Mouse (Mus musculus) layer of hippocampus, adult 8-10 months (tissue): ENCODE results near the gene Prrt2. TPM values are rescaled to one million over a fixed set of nuclear protein-coding genes. Genes with fewer than 3 reads are reported as not detected.

Experiments
- DNase-seq, 2 experiments: peaks; one replicate each; pipeline ENCODE4 v3.0.0; 2022; ENCODE audit warnings: low spot score in 2 of 2
- total RNA-seq, 4 experiments: library from RNA; stranded (reverse); gene quantifications; 2 replicates each; pipeline ENCODE4 v1.2.4; 2022

Prrt2 gene
- total RNA-seq, result 100 to 1,000 TPM; 208 to 223 (median 215) TPM

DNA sequence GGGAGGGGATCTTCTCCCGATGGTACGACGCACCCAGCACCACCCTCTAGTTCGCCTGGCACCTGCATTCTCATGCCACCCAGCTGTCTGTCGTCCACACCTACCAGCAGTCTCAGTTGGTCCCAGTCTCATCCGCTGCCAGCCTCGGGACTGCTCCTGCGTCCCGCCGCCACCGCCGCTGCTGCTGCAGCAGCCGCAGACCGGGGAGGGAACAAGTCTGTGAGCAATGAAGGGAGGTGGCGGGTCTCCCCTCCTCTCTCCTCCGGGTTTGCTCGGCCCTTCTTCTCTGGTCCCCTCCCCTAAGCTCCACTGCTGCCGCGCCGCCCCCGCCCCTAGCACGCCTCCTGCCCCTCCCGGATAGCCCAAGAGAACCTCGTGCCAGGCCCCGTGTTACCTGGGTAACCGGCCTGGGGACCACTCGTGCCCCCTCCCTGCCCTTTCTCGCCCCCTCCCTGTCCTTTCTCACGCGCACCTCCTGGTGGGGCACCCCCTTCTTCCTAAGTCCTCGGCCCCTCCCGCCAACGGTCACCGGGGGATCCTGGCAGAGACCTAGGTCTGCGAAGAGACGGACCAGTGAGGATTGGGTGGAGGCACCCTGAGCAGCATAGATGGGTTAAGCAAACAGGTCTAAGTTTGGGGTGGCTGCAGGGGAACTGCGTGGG, at the start of gene Prrt2, which contains the start of gene Gm42742:
Gene Prrt2 (minus strand): TSS at position 311 of the 662 bp plus-strand sequence.
Gene Gm42742 (minus strand): TSS at position 197 of the 662 bp plus-strand sequence.
- peak in 1 of 2 experiments; percentile 59 for DNase-seq

DNA sequence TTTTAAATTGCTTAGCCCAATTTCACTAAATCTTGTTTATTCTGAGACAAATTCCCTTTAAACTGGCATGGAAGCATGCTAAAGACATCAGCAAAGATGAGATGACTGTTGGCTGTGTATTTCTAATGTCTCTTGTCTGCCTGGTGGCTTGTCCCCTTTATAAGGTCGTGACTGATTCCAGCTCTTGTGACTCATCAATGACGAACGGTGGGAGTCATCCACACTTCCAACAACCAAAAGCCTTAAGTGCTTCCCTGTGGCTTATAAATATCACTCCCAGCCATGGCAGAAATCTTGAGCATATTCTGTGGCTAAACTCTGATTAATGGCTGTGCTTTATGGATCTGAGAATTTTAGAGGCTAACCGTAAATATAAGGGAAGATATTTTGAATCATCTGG, 45.3 kb upstream of the Prrt2 start:
- DNase-seq, result no peak

DNA sequence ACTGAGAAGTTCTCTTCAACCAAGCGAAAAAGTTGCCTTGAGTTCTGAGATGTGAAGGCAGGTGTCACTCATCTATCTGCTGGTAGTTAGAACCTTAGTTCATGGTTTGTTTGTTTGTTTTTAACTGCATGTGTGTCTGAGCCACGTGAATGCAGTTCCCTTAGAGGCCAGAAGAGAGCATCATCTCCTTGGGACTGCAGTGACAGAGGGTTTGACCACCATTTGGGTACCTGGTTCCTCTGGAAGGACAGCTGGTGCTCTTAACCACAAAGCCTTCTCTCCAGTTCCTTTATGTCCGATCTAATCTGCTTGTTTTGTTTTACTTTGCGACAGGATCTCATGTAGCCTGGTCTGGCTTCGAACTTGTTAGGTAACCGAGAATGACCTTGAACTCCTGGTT, 44.5 kb upstream of the Prrt2 start:
- DNase-seq, result no peak

DNA sequence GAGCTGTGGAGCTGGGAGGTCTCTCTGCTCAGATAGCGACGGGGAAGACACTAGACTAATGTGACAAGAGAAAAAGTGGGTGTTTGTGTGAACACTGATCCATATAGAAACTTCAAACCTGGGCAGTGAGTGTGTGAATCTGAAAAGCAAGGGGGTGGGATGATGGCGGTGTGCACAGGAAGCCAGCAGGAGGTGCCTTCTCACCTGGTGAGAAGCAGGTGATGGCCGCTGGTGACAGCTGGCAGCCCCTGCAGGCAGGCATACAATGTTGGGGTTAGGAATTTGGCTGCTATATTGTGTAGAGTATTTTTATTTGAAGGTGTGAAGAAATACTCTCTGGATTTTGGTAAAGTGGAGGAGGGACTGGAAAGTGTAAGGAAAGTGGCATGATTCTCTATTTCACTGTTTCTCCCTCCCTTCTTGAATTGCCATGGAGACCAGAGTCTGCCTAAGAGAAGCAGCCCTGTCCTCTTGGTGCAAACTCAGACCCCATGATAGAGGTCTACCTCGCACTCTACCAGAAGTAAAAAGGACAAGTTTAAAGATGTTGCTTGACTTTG, 34.1 kb upstream of the Prrt2 start:
- DNase-seq, result no peak

DNA sequence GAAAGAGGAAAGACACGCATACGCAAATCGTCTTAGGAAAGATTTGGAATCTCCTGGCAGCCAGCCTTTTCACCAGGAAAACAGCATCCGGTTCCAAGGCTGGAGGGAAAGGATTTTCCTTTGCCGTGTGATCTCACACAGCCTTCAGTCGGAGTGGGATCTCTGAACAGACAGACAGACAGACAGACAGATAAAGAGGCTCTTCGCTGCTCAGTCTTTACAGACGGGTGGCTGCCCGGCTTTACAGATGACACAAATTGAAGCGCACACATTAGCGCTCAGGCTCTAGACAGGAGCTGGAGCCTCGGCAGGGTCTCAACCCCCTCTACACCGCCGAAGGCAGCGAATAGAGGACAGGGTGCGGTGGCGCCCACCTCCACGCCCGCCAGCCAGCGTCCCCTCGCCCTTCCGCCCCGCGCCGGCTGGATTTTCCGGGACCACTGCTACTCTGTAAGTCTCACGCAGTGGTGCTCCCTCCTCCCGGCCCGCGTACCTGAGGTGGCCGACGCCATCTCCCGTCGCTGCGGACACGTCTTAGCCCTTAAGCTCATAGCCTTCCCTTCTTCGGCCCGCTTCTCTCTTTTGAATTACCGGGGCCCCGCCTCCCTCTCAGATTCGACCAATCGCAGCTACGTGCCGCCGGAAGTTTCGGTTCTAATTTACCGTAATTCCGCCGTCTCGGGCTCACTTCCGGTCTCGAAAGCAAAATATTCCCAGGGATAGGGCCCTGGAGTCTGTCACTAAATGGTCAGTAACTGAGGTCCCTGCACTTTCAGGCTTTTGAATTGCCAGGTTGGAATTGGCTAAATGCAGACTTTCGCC, 21.1 kb upstream of the Prrt2 start, which contains the start of gene Kif22:
Gene Kif22 (minus strand): TSS at position 621 of the 822 bp plus-strand sequence.
- peak; percentile 78 to 88 for DNase-seq

DNA sequence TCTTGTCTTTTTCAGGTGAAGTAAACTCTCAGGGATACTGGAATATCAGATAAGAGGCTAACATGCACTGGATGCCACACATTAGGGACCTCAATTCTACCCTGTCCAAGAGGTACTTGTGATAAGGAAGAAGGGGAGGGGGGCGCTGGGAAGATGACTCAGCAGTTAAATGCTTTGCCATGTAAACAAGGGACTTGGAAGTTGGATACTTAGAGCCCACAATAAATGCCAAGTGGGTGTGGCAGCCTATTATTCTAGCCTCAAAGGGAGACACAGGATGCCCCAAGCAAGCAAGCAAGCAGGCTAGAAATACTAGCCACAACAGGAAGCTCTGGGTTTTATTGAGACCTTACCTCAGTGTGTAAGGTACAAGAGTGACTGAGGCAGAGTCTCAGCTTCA, 10.2 kb upstream of the Prrt2 start:
- no peak for DNase-seq

DNA sequence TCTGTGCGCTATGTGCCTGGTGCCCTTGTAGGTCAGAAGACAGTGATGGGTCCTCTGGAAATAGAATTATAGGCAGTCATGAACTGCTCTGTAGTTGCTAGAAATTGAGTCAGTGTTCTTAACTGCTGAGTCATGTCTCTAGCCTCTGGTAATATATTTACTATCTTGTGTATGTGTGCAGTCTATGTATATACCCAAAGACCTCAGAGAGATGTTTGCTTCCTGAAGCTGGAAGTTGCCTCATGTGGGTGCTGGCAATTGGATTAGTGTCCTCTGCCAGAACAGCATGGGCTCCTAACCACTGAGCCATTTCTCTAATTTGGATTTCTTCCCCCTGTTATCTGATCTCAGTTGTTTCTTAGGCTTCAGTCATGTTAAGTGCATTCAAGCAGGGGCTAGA, 9.2 kb upstream of the Prrt2 start:
- DNase-seq, result no peak

DNA sequence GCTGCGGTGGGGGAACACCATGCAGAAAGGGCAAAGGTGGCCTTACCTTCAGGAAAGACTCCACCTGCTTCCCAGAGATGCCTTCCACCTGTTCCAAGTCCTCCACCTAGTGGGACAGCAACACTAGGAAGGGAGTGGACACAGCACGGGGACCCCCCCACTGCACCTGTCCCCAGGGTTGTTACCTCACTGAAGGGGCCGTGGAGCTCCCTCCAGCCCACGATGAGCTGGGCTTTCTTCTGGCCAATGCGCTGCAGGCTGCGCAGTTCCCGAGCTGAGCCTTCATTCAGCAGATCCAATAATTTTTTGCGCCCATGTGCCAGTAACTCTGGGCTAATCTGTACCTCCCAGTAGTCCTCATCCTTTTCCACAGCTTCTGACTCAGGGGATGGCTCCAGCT, 6.9 kb upstream of the Prrt2 start:
- DNase-seq, result no peak

DNA sequence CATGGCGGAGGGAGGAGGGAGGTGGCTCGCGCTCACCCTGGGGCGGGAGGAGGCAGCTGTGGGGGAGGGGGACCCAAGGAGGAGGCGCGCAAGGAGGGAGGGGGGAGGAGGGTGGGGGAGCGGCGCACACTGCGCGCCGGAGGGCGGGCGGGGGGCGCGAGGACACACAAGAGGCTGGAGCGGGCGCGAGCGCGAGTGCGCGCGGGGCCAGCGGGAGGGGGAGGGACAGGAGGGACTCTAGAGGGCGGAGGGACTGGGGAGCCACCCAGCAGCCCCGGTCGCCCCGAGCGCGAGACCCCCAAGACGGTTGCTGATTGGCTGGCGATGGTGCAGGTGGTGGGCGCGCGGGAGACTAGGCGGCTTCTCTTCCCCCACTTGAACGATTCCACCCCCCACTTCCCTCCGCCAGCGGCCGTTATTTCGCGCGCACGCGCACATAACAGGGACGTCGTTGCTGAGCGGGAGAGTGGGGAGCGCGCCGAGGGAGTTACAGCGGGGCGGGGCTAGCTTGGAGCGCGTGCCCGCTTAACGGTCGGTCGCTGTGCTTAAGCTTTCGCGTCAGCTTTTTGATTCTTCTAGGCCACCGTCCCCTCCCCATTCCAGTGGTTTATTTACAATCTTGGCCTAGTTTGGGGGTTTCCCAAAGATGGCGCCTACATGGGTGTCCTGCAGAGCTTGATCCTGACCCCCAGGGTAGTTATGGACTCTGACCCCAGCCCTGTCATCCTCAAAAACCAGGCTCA, 6.1 kb upstream of the Prrt2 start, which contains the start of gene Maz:
Gene Maz (minus strand): TSS at position 54 of the 743 bp plus-strand sequence.
- DNase-seq, result peak; percentile 99

DNA sequence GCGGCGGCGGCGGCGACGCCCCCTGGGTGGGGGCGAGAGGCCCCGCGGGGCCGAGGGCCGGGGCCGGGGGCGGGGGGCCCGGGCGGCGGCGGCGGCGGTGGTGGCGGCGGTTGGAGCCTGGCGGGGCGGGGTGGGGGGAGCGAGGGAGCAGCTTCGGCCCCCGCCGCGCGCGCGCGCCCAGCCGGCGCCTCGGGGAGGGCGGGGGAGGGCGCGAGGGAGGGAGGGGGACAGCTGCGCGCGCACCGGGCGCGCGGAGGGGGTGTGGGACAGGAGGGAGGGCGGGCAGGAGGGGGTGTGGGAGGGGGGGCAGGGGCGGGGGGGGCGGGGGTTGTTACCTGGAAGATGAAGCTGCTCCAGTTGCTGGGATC, 5.6 kb upstream of the Prrt2 start:
- DNase-seq, result no peak

DNA sequence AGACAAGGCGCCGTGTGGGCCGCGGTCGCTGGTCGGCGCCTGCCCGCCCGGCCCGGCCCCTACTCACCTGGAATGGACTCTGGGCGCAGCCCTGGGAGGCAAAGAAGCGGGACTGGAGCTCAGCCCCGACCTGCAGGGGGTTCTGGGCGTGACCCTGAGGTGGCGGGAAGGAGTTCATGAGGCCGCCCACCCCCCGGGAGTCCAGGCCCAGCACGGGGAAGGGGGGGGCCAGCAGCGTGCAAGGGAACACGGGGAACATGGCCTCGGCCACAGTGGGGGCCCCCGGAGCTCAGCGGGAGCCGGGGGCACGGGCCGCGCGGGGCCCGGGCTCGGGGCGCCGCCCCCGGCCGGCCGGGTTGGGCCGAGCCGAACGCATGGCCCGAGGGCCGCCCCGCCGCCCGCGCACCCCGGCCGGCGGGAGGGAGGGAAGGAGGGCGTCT, 5.2 kb upstream of the Prrt2 start:
- no peak for DNase-seq

DNA sequence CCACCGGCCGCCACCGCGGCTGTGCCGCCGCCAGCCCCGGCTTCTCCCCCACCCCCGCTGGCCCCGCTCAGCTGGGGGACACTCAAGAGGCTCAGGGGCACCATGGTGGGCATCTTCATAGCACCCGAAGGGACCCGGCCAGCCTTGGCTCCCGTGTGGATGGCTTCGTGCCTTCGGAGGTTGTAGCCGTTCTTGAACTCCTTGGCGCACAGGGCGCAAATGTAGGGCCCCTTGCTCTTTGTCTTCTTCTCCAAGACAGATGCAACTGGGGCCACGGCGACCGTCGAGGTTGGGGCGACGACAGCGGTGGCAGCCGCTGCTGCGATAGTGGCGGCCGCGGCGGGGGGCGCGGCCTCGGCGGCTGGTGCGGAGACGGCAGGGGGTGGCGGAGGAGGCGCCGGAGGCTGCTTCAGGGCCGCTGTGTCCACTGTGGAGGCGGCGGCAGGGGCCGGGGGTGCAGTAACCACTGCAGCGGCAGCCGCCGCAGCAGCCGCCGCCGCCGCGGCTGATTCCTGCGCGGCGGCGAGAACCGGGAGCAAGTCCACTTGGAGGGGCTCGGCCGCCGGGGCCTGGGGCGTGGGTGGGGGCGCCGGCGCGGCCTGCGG, 4.6 kb upstream of the Prrt2 start:
- DNase-seq, result no peak

DNA sequence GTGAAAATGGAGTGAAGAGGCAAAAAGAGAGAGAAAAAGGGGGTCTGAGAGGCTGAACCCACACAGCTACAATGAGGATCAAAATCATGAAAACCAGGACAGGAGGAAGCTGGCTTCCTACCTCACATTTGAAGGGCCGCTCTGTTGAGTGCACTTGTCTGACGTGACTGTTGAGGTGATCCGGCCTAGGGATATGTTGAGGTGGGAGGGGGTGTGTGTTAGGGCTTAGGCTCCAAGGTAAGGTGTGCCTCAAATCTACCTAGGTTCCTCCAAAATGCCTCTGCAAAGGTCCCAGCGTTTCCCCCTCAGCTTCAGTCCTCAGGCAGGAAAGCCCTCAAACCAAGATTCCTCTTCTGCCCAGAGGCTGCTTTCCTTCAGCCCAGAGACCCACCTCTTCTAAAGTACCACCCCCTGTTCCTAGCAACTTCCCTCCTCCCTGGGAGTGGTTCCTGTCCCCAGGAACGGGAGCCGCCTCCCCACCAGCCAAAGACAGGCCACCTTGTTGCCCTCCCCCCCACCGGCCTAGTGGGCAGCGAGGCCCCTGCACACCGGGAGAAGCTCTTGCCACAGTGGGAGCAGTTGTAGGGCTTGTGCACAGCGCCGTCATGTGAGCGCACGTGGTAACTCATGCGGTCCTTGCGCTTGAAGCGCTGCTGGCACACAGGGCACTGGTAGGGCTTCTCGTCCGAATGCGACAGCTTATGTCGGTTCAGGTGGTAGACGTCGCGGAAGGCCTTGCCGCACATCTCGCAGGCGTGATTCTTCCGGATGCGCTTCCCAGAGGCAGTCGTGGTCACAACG, 3.9 kb upstream of the Prrt2 start:
- peak; percentile 78 to 84 for DNase-seq

DNA sequence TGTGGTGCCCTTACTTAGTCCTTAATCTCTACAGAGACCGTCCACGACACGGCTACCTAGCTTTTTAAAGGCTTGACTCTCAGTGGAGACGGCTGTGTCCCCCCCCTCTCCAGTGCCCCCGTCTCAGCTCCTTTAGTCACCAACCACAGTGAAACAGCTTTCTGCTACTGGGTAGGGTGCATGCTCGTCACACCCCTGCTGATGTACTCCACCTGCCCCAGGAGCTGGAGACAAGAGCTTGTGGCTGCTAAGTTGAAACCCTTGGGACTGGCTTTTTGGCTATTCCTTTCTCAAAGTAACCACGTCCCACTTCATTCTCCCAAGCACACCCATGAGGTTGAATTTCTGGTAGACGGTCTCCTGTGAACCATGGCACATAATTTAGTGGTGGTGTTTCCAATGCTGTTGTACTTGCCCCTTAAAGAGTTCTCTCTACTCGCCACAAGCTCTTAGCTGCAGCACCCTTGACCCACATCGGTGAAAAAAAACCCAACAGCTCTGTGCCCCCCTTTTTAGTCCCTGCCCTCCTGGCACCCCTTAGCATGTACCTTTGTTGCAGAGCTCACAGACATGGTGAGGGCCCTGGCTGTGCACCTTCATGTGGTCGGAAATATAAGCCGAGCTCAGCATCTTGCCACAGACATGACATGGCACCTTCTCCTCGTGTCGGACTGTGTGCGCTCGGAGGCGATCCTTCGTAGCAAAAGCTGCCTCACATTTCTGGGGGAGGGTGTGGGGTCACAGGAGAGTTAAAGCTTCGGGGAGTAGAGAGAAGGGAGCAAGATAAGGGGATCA, 3.1 kb upstream of the Prrt2 start:
- DNase-seq, result no peak

DNA sequence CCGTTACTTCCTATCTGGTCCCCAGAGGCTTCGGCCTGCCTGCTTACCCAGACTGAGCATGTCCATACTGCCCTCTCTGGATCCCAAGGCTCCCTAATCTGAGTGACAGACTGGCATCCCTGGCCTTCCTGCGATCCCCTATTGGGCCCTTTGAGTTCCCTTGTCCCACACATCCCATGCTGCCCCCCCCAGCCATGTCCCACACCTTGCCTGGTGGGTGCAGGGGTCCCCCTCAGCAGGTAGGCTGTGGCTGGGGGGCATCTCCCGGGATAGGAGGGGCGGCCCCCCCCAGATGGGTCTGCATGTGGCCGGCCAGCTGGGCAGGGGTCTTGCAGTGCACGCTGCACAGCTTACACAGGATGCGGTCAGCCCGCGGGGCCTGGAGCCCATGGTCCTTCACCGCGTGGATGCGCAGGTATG, 2.3 kb upstream of the Prrt2 start:
- no peak for DNase-seq

DNA sequence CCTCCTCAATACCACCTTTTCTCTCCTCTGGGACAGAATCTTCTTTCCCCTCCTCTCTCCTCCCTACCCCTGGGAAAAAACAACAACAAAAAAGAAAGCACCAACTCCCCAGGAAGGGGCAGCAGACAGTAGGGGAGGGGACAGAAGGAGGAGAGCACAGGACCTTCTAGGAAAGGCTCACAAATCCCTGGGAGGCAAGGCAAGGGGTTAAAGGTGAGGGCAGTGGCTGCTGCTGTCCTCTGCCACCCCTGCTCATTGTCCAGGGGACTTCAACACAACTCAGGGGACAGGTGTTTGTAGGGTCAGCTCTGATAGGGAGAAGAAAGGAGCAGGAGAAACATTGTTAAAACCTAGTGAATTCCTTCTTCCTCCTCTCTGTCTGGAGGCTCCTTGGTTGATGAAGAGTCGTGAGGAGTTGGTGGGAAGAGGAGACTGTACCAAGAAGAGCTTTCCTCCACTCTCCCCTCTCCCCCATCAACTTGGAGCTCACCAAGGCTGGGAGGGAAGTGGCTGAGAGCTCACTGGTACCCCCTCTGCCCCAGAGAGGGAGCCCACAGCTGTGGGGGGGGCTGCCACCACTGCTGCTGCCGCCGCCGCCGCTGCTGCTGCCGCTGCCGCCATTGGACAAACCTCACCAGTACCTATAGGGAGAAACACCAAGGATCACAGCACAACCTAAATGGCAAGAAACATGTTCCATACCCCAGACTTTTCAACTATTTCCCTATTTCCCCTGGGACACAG, 1.7 kb upstream of the Prrt2 start:
- DNase-seq, result no peak

DNA sequence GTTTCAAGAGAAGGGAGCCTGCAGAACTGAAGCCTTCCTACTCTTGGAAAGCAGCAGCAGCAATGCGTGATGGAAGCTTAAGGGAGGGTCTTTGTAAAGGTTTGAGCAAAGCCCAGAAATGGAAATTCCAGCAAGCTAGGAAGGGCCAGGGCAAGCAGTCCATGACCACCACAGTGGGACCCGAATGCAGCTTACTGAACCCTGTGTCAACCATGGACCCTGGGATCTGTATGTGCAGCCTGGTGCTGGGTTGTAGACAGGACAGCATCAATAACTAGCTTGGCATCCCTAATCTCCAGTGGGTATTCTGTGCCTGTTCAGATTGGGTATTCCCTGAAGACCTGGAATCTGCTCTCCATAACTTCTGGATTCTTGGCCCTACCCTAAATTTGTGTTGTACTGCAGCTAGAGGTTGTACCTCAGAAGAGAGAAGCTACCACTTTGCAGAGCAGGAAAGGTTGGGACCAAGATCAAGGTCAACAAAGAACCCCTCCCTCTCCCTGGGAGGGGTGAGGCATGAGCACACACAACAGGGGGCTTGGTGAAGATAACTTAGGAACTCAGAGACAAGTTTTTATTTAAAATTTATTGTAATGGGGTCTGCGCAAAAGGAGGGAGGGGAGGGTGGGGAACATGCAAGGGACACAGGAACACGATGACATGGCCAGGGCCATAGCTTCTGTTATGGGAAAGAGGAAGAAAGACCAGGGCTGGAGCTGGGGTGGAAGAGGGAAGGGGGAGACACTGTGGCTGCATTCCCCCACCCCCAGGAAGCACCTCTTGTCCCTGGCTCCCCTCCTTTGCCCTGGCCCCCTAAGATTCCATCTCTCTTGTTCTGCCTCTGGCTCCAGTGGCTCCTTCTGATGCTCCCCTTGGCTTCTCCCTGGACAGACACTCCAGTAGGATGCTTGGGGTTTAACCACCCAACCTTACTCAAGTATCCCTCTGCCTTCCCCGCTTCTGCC, 834 bp upstream of the Prrt2 start:
- DNase-seq, result no peak

DNA sequence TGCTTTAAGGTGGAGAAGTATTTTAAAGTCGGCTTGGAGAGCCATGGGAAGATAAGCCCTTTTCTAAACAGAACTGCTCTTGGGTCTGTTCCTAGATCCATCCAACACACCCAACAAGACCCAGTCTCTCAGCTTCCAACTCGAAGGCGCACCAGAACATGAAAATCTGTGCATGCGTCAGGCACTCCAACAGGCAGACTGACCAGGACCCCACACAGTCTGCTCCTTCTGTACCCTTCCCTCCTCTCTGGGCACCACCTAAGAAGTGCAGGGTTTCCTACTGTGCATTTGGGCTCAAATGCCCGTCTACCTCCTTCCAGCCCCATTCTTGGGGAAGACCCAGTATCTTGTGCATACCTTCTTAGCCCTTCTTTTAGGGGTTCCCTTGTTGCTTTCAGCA, 520 bp downstream of the Prrt2 start:
- DNase-seq, result no peak
